Mouse (Mus musculus) embryonic fibroblast, embryonic 13.5 days (primary cell): ENCODE measurements around the gene Ggps1.

Source experiments
- CTCF ChIP-seq: IDR thresholded peaks from 2 replicates; pipeline ENCODE4 v1.5.1; 2011; ENCODE audit warnings: mild to moderate bottlenecking, control low read depth, low read length, moderate library complexity, borderline replicate concordance; ENCODE audit not compliant: insufficient read depth
- POLR2A ChIP-seq: IDR thresholded peaks from 2 replicates; pipeline ENCODE4 v1.6.1; 2011; ENCODE audit warnings: low read depth, mild to moderate bottlenecking, control low read depth, low read length, moderate library complexity

- no peak for TF ChIP-seq POLR2A
- TF ChIP-seq CTCF: no peak
Observed at GRCm38 (mm10) chr13:14011454-14011995, 51.8 kb downstream of the Ggps1 start.
